Mouse (Mus musculus) heart, adult 9 months (tissue): ENCODE data around the gene Gm9611.
"Not testable (repeated sequence)": the region's sequence is repeated elsewhere in the genome, so short reads cannot be mapped to it uniquely, and the experiment has no call there.

ENCODE experiments used
- DNase-seq, 2 experiments: peaks; one replicate each; pipeline ENCODE4 v3.0.0; 2022; ENCODE audit warnings: low spot score in 2 of 2

The Gm9611 gene

GRCm38 (mm10) chr14:42297258-42297657, at the start of gene Gm9611:
Gm9611 (minus strand) TSS chr14:42297358.
- DNase-seq: not testable (repeated sequence)

- DNase-seq: not testable (repeated sequence)
These were observed 12.8 kb upstream of the Gm9611 start, which contains the start of gene Gm7995 for GRCm38 (mm10) chr14:42309910-42310309. Gm7995 (plus strand) TSS chr14:42310210.

GRCm38 (mm10) chr14:42259948-42260347, 37.2 kb downstream of the Gm9611 start, which contains the start of gene Gm17026:
Gm17026 (minus strand) TSS chr14:42260048.
- DNase-seq: not testable (repeated sequence)
